Mouse (Mus musculus): ENCODE data around the gene Vav3. TPM values are rescaled to one million over a fixed set of nuclear protein-coding genes. Genes with fewer than 3 reads are reported as not detected.

The Vav3 gene
- polyA plus RNA-seq, 1 experiment from 2014 or later, result 10.3 TPM

DNA sequence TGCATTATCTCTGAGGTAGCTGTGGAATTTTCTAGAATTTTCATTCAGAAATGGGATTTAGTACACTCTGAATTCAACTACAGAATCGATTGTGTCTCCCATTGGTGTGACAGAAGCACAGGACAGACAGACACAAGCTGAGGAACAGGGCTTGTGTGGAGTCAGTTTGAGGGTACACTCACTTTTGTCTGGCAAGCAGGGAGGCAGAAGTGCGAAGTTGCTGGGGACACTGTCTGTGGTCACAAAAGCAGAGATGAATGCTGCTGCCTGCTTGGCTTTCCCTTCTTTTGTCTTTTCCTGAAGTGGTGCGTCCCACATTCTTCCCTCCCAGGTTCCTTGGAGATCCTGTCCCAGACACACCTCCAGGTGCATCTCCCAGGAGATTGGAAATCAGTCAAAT is 28.6 kb upstream of the Vav3 start:
- Histone ChIP-seq H3K4me2 (ENCODE audit: low read length) (no peak overlapping the region), H3K27ac (ENCODE audit: low read depth, low read length) (no peak overlapping the region), H3K9me3 (ENCODE audit: control insufficient read depth, low read length) (no peaks in the 10 kb centered on the region), H3K4me1 (ENCODE audit: control insufficient read depth, insufficient read depth, low read depth, low read length) (no peaks in the 10 kb centered on the region), H3K4me3 (ENCODE audit: low read length) (no peak overlapping the region), H3K27me3 (replicated peaks; ENCODE audit: control insufficient read depth, insufficient read depth, low read length) (no peaks in the 10 kb centered on the region), H3K9ac (ENCODE audit: low read depth, low read length) (no peak overlapping the region), H3K36me3 (ENCODE audit: control insufficient read depth, insufficient read depth, low read length) (no peaks in the 10 kb centered on the region)
- WGBS, result 59% methylated on average over 3 of the region's 3 CpGs
- ATAC-seq, result no peak

DNA sequence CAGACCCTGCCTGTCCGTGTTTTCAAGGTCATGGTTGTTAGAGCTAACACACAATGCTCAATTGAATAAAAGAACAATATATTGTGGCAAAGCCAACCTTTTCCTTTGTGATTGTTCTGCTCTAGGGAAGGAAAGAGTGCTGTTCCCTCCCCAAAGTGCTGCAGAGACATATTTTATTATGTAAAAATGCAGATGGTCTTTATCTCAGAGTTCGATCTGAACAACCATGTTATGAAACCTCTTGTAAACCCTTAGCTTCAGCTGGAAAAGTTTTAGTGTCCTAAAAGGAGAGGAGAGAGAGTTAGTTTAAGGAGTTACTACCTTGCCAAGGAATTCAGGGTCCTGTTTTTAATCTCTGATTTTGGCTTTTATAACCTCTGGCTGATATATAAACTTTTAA is 27.0 kb upstream of the Vav3 start:
- 44% methylated on average over 2 of the region's 2 CpGs for WGBS

DNA sequence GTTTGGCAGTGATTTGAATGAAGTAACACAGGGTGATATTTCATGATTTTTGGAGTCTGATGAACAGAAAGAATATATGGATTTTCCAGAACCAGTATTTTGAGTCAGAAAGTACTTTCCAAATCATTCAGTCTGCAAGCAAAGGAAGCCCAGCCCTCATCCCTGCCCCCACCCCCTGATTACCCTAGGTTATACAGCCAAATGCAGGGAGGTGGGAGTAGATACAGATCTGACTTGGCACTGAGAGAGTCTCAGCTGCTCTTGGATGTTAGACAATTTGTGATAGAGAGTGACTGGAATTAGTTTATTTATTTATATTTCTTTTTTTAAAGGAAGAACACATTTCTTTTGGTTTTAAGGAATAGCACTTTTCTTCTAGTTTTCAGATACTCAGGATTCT is 18.2 kb upstream of the Vav3 start:
- Histone ChIP-seq H3K4me1 (ENCODE audit: control insufficient read depth, insufficient read depth, low read depth, low read length) (no peaks in the 10 kb centered on the region), H3K27me3 (replicated peaks; ENCODE audit: control insufficient read depth, insufficient read depth, low read length) (no peaks in the 10 kb centered on the region), H3K4me3 (ENCODE audit: low read length) (no peak overlapping the region), H3K9me3 (ENCODE audit: control insufficient read depth, low read length) (no peaks in the 10 kb centered on the region), H3K4me2 (ENCODE audit: low read length) (no peak overlapping the region), H3K9ac (ENCODE audit: low read depth, low read length) (no peak overlapping the region), H3K27ac (ENCODE audit: low read depth, low read length) (no peak overlapping the region), H3K36me3 (ENCODE audit: control insufficient read depth, insufficient read depth, low read length) (no peaks in the 10 kb centered on the region)
- no peak for ATAC-seq

More for the DNA sequence above, 27.0 kb upstream of the Vav3 start:
- H3K4me3 ChIP-seq (ENCODE audit: low read length), result no peak overlapping the region
- no peak for ATAC-seq
- H3K4me2 ChIP-seq (ENCODE audit: low read length), result no peak overlapping the region
- H3K9ac ChIP-seq (ENCODE audit: low read depth, low read length), result no peak overlapping the region
- H3K27me3 ChIP-seq (replicated peaks; ENCODE audit: control insufficient read depth, insufficient read depth, low read length), result no peaks in the 10 kb centered on the region
- no peak overlapping the region for H3K27ac ChIP-seq (ENCODE audit: low read depth, low read length)
- no peaks in the 10 kb centered on the region for H3K9me3 ChIP-seq (ENCODE audit: control insufficient read depth, low read length)
- no peaks in the 10 kb centered on the region for H3K4me1 ChIP-seq (ENCODE audit: control insufficient read depth, insufficient read depth, low read depth, low read length)
- H3K36me3 ChIP-seq (ENCODE audit: control insufficient read depth, insufficient read depth, low read length), result no peaks in the 10 kb centered on the region

DNA sequence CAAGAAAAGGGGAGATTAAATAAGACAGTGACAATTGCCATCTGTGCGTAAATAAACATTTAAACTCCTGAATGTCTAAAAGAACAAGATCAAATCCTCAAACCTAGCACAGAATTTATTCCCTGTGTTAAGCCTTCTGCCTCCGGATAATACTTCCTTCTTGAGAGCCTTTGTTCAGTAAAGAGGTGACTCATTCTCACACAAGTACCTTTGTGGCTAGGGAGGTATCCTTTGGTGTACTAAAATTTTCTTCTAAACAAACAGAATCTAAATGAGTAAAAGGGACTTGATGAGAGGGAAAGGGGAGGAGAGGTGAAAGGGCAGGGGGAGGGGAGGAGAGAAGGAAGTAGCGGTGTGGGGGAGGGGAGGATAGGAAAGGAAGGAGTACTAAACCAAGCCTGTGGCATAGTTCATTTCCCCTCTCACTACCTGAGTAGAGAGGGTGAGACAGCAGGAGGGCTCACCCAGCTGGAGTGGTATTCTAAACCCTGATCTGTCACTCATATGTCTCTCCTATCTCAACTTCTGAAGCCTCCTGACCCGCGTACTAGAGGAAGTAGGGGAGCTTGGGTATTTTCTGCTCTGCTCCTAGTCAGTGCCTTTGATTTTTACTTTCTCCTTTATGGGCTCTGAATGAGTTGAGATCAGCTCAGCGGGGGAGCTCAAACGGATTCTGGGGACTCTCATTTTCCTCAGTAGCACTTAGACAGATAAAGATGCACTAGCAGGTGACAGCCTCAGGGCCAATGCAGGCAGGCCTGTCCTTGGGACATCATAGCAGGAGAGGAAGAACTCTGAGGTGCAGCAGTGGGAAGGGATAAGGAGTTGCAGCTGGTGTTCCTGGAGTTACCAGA is 16.8 kb upstream of the Vav3 start:
- Histone ChIP-seq H3K9me3 (ENCODE audit: control insufficient read depth, low read length) (no peaks in the 10 kb centered on the region), H3K27ac (ENCODE audit: low read depth, low read length) (no peak overlapping the region), H3K4me1 (ENCODE audit: control insufficient read depth, insufficient read depth, low read depth, low read length) (no peaks in the 10 kb centered on the region), H3K36me3 (ENCODE audit: control insufficient read depth, insufficient read depth, low read length) (no peaks in the 10 kb centered on the region), H3K9ac (ENCODE audit: low read depth, low read length) (no peak overlapping the region), H3K4me2 (ENCODE audit: low read length) (no peak overlapping the region), H3K4me3 (ENCODE audit: low read length) (no peak overlapping the region), H3K27me3 (replicated peaks; ENCODE audit: control insufficient read depth, insufficient read depth, low read length) (no peaks in the 10 kb centered on the region)
- no peak for ATAC-seq
- 71% methylated on average over 7 of the region's 7 CpGs for WGBS

DNA sequence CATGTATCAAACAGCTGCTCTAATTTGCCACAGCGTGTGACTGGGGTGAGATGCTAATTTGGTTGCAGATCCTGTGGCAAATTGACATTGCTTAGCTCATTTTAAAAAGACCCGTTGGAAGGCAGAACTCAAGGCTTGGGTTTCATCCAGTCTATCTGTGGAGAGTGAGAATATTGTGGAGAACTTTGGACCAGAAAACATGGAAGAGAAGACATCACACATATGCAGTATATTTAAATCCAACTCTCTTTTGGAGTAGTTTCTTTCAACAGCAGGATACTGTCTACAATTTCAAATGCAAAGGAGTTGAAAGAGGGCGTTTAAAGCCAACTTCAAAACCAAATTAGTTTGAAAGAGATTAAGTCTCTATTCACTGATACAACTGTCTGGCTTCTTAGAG is 13.3 kb upstream of the Vav3 start:
- Histone ChIP-seq H3K4me2 (ENCODE audit: low read length) (no peak overlapping the region), H3K27ac (ENCODE audit: low read depth, low read length) (no peak overlapping the region), H3K9ac (ENCODE audit: low read depth, low read length) (no peak overlapping the region), H3K4me3 (ENCODE audit: low read length) (no peak overlapping the region), H3K4me1 (ENCODE audit: control insufficient read depth, insufficient read depth, low read depth, low read length) (no peaks in the 10 kb centered on the region), H3K27me3 (replicated peaks; ENCODE audit: control insufficient read depth, insufficient read depth, low read length) (no peaks in the 10 kb centered on the region), H3K36me3 (ENCODE audit: control insufficient read depth, insufficient read depth, low read length) (no peaks in the 10 kb centered on the region), H3K9me3 (ENCODE audit: control insufficient read depth, low read length) (no peaks in the 10 kb centered on the region)
- 57% methylated on average over 3 of the region's 3 CpGs for WGBS
- ATAC-seq, result no peak

DNA sequence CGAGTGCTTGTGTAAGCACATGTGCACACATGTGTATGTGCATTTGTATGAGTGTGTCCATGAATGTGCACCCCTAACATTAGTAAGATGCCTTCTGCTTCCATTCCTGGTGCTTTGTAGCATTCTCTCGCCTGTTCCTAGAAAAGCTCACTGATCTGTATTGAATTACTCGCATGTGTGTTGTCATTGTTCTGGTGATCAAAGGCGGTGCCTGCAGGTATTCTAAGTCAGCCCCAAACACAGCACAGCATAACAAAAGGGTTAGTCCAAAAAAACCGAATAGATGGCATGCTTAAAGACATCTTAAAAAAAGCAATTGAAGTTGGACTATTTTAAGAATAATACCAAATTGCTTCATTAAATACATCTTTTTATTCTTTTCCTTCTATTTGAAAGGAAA is 7.7 kb upstream of the Vav3 start:
- H3K27ac ChIP-seq (ENCODE audit: low read depth, low read length), result no peak overlapping the region
- no peaks in the 10 kb centered on the region for H3K27me3 ChIP-seq (replicated peaks; ENCODE audit: control insufficient read depth, insufficient read depth, low read length)
- H3K4me1 ChIP-seq (ENCODE audit: control insufficient read depth, insufficient read depth, low read depth, low read length), result no peaks in the 10 kb centered on the region
- H3K36me3 ChIP-seq (ENCODE audit: control insufficient read depth, insufficient read depth, low read length), result no peaks in the 10 kb centered on the region
- 52% methylated on average over 5 of the region's 5 CpGs for WGBS
- no peak overlapping the region for H3K9ac ChIP-seq (ENCODE audit: low read depth, low read length)
- H3K4me3 ChIP-seq (ENCODE audit: low read length), result no peak overlapping the region
- H3K9me3 ChIP-seq (ENCODE audit: control insufficient read depth, low read length), result no peaks in the 10 kb centered on the region
- ATAC-seq, result no peak
- no peak overlapping the region for H3K4me2 ChIP-seq (ENCODE audit: low read length)

DNA sequence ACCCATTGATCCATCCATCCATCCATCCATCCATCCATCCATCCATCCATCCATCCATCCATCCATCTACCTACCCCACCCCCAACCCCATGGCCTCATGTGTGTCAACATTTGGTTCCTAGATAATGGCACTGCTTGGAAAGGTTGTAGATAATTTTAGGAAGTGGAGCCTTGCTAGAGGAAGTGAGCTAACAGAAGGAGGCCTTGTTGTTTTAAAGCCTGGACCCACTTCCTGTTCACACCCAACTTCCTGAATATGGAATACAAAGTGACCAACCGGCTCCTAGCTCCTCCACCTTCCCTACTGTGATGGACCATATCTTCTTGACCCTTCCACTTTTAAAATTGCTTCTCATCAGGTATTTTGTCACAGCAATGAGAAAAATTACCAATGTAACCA is 5.0 kb upstream of the Vav3 start:
- Histone ChIP-seq H3K27me3 (replicated peaks; ENCODE audit: control insufficient read depth, insufficient read depth, low read length) (no peaks in the 10 kb centered on the region), H3K27ac (ENCODE audit: low read depth, low read length) (no peak overlapping the region), H3K4me2 (ENCODE audit: low read length) (no peak overlapping the region), H3K4me3 (ENCODE audit: low read length) (no peak overlapping the region), H3K36me3 (ENCODE audit: control insufficient read depth, insufficient read depth, low read length) (no peaks in the 10 kb centered on the region), H3K9ac (ENCODE audit: low read depth, low read length) (no peak overlapping the region), H3K4me1 (ENCODE audit: control insufficient read depth, insufficient read depth, low read depth, low read length) (no peaks in the 10 kb centered on the region; the same call in 1 of the 2 replicates), H3K9me3 (ENCODE audit: control insufficient read depth, low read length) (no peaks in the 10 kb centered on the region)
- ATAC-seq, result no peak
- 86% methylated on average over 1 of the region's 1 CpGs for WGBS

DNA sequence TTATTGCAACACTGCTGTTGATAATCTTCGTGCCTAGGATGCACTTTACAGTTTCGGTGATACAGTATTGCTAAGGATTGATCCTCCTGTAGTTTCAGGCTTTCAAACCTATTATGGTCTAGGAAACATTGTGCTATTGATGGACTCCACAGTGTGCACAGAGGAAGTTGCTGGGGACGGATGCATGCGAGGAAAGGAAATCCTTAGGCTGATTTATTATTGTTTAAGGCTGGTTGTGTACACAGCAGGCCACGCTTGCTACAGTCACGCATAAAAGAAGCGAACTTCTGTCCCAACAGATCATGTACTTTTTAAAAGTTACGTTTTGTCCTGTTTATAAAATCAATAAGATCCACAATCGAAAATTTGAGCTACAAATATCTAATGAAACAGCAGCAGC is 1.2 kb upstream of the Vav3 start:
- no peak overlapping the region for H3K9ac ChIP-seq (ENCODE audit: low read depth, low read length)
- H3K4me1 ChIP-seq (ENCODE audit: control insufficient read depth, insufficient read depth, low read depth, low read length), result peaks cover 7% of the 10 kb centered on the region
- no peaks in the 10 kb centered on the region for H3K9me3 ChIP-seq (ENCODE audit: control insufficient read depth, low read length)
- no peaks in the 10 kb centered on the region for H3K27me3 ChIP-seq (replicated peaks; ENCODE audit: control insufficient read depth, insufficient read depth, low read length)
- H3K36me3 ChIP-seq (ENCODE audit: control insufficient read depth, insufficient read depth, low read length), result no peaks in the 10 kb centered on the region
- WGBS, result 72% methylated on average over 9 of the region's 9 CpGs
- ATAC-seq, result no peak
- no peak overlapping the region for H3K27ac ChIP-seq (ENCODE audit: low read depth, low read length)
- no peak overlapping the region for H3K4me3 ChIP-seq (ENCODE audit: low read length)
- H3K4me2 ChIP-seq (ENCODE audit: low read length), result no peak overlapping the region

DNA sequence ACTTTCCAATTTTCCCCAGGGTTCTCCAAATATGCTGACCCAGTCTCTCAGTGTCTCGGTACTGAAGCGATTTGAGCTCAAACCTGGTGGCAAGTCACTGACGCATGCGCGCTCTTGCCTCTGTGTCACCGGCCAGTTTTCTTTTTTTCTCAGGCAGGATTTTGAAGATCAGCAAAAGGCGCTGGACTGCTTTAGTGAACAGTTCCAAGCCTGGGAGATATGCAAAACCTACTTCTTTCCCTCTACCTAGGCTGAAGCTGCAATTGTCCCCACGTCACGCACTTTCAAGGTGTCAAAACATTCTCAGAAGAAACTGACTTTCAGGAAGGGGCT is 546 bp upstream of the Vav3 start:
- Histone ChIP-seq H3K9ac (ENCODE audit: low read depth, low read length) (peak overlapping the region; percentile 87), H3K27ac (ENCODE audit: low read depth, low read length) (peak overlapping the region; percentile 89), H3K27me3 (replicated peaks; ENCODE audit: control insufficient read depth, insufficient read depth, low read length) (no peaks in the 10 kb centered on the region), H3K4me1 (ENCODE audit: control insufficient read depth, insufficient read depth, low read depth, low read length) (peaks cover 7% of the 10 kb centered on the region), H3K9me3 (ENCODE audit: control insufficient read depth, low read length) (no peaks in the 10 kb centered on the region), H3K4me3 (ENCODE audit: low read length) (peak overlapping the region; percentile 85), H3K4me2 (ENCODE audit: low read length) (peak overlapping the region; percentile 86), H3K36me3 (ENCODE audit: control insufficient read depth, insufficient read depth, low read length) (no peaks in the 10 kb centered on the region)
- under 1% methylated on average over 9 of the region's 9 CpGs for WGBS
- no peak; the same call in none of the 2 replicates for ATAC-seq
